Mouse (Mus musculus): ENCODE measurements around the gene Stard9. TPM values are rescaled to one million over a fixed set of nuclear protein-coding genes. Genes with fewer than 3 reads are reported as not detected.

Gene Stard9
- total and polyA plus RNA-seq, 2 experiments: 1.4 to 3.3 TPM

DNA sequence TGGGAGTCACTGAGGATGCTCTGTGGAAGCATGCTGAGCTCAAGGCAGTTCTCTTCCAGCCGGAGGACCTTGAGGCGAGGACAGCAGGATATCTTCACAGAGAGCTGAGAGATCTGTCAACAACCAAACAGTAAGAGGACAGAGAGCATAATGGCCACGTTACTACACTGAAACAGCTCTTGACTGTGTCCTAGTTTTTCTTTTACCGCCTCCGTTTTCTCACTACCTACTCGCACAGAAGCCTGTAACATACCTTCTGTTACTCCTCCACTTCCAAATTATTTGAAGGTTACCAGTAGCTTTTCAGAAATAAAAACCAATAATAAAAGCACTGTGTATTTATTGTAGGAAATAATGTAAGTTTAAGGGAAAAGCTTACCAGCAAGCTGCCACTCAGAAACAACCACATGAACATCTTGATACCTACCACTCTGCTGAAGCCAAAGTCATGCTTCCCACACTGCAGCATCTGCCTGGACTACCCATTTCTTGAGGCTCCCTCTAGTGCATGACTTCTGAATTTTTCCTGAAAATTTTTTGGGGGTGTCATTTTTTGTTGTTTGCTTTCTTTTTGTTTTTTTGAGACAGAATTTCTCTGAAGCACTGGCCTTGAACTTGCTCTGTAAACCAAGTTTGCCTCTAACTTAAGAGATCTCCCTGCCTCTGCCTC, 22.8 kb upstream of the Stard9 start:
- H3K27ac ChIP-seq (replicated peaks; ENCODE audit: insufficient read depth, low read depth, low read length): no peak overlapping the region
- no peak overlapping the region for H3K4me3 ChIP-seq (ENCODE audit: insufficient read depth, low read depth, low read length)
- no peak overlapping the region for H3K9ac ChIP-seq (ENCODE audit: low read depth, low read length)
- H3K27me3 ChIP-seq (ENCODE audit: control insufficient read depth, insufficient read depth, low read length): no peaks in the 10 kb centered on the region
- peaks cover 3% of the 10 kb centered on the region for H3K4me1 ChIP-seq (ENCODE audit: control insufficient read depth, insufficient read depth, low read length)
- no peaks in the 10 kb centered on the region for H3K79me2 ChIP-seq (ENCODE audit: control insufficient read depth, insufficient read depth, low read length)
- no peak for TF ChIP-seq CTCF (IDR thresholded peaks at IDR 0.05; ENCODE audit: low read depth, low read length)
- no peak for TF ChIP-seq POLR2A (IDR thresholded peaks at IDR 0.05; ENCODE audit: extremely low read depth, insufficient read depth, low read length)
- peaks cover 14% of the 10 kb centered on the region for H3K36me3 ChIP-seq (ENCODE audit: control insufficient read depth, insufficient read depth, low read length)
- WGBS: 88% methylated on average over 6 of the region's 6 CpGs
- DNase-seq (ENCODE audit: extremely low read depth, low read depth, low spot score): no peak

DNA sequence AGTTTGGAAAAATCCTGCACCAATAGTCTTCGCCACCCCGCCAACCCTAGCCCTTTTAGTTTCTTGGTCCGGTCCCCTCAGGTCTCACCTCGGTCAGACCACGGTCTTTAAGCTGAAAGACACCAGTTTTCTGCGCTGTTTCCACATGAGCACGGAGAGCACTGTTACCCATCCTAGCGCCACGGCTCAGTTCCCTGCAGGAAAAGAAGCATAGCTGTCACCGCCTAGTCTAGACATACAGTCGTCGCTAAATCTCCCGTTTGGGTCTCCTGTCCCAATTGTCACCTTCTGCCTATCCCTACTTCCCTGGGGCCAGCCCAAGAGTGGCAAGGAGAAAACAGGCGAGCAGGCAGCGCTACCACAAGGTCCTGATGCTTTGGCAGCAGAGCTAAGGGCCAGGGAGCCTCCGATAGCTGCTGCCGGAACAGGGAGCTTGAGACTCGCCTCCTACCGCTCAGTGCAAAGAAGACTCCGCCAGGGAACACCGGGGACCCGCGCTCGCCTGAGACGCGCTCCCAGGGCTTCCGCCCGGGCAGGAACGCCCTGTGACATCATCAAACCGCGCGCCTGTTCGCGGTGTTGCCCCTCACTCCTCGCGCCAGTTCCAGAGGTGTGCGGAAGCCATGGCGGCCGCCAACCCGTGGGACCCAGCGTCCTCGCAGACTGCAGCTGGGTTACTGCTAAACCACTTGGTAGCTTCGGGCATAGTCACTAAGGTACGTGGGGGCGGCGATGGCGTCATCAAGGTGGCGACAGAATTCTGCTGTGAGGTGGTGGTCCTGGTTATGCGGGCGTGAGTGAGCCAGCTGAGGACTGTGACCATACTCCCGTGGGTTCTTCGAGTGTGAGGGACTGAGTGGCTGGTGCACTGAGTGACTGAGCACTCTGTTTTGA, 19.8 kb upstream of the Stard9 start, which contains the start of the genes Haus2 and Lrrc57:
Gene Haus2 (plus strand): TSS at position 554 of the 894 bp plus-strand sequence.
Gene Lrrc57 (minus strand): TSS at position 691 of the 894 bp plus-strand sequence.
- Histone ChIP-seq H3K27me3 (ENCODE audit: control insufficient read depth, insufficient read depth, low read length) (no peaks in the 10 kb centered on the region), H3K4me1 (ENCODE audit: control insufficient read depth, insufficient read depth, low read length) (peaks cover 3% of the 10 kb centered on the region), H3K9ac (ENCODE audit: low read depth, low read length) (peak within 1 kb of the TSS; percentile 95), H3K27ac (replicated peaks; ENCODE audit: insufficient read depth, low read depth, low read length) (peak within 1 kb of the TSS; percentile 68), H3K4me3 (ENCODE audit: insufficient read depth, low read depth, low read length) (peak within 1 kb of the TSS; percentile 93), H3K36me3 (ENCODE audit: control insufficient read depth, insufficient read depth, low read length) (peaks cover 11% of the 10 kb centered on the region; the same call in 1 of the 2 replicates), H3K79me2 (ENCODE audit: control insufficient read depth, insufficient read depth, low read length) (no peaks in the 10 kb centered on the region)
- under 1% methylated on average over 52 of the region's 52 CpGs for WGBS
- peak; percentile 76 for TF ChIP-seq POLR2A (IDR thresholded peaks at IDR 0.05; ENCODE audit: extremely low read depth, insufficient read depth, low read length)
- 0 out of 2 replicates have a peak, but pooled peaks have one; percentile 5 for TF ChIP-seq CTCF (IDR thresholded peaks at IDR 0.05; ENCODE audit: low read depth, low read length)
- DNase-seq (ENCODE audit: extremely low read depth, low read depth, low spot score): peak; percentile 69

DNA sequence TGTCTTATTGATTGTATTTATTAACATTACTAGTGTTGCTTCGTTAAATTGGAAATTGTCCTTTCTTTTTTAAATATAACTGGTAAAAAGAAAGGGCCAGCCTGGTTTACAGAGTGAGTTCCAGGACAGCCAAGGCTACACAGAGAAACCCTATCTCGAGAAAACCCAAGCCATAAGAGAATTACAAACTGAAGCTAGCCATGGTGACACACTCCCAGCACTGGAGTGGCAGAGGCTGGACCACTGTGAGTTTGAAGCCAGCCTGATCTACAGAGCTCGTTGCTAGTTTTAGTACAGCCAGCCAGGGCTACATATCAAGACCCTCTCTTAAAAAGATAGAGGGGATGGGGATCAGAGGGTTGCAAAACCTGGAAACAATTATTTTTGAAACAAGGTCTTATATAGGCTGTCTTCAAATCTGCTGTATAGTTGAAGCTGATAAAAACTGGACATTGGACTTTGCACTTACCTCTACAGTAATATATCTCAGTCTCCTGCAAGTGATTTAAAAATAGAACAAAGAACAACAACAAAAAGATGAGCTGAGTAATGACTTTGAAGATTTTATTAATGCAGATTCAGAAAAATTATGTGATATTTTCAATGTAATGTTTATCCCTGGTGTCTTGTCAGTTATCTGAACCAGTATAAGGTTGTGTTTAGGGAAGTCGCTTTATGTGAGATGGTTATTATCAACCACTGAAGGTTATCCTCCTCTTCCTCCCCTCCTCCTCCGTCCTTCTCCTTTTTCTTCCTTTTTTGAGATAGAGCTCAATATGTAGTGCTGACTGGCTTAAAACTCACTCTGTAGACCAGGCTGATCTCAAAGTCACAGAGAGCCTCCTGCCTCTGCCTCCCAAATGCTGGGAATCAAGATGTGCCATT, 12.4 kb upstream of the Stard9 start:
- Histone ChIP-seq H3K27me3 (ENCODE audit: control insufficient read depth, insufficient read depth, low read length) (no peaks in the 10 kb centered on the region), H3K79me2 (ENCODE audit: control insufficient read depth, insufficient read depth, low read length) (no peaks in the 10 kb centered on the region), H3K27ac (replicated peaks; ENCODE audit: insufficient read depth, low read depth, low read length) (no peak overlapping the region), H3K36me3 (ENCODE audit: control insufficient read depth, insufficient read depth, low read length) (peaks cover 33% of the 10 kb centered on the region), H3K4me3 (ENCODE audit: insufficient read depth, low read depth, low read length) (no peak overlapping the region), H3K9ac (ENCODE audit: low read depth, low read length) (no peak overlapping the region), H3K4me1 (ENCODE audit: control insufficient read depth, insufficient read depth, low read length) (no peaks in the 10 kb centered on the region)
- TF ChIP-seq POLR2A (IDR thresholded peaks at IDR 0.05; ENCODE audit: extremely low read depth, insufficient read depth, low read length) (no peak), CTCF (IDR thresholded peaks at IDR 0.05; ENCODE audit: low read depth, low read length) (no peak)
- DNase-seq (ENCODE audit: extremely low read depth, low read depth, low spot score): peak; percentile 15
- WGBS: 88% methylated on average over 5 of the region's 5 CpGs

DNA sequence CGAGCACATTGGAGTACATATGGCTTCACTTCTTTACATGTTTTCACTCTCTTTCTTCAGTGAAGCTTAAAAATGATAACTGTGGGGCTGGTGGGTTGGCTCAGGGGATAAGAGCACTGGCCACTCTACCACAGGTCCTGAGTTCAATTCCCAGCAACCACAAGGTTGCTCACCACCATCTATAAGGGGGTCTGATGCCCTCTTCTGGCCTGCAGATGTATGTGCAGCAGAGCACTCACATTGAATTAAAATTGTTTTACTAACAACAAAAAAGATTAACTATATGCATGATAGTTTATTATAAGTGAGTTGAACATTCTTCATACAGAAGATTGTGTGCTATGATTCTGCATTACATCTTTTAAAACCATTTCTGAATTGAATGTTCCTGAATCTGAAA, 9.4 kb upstream of the Stard9 start:
- no peak overlapping the region for H3K4me3 ChIP-seq (ENCODE audit: insufficient read depth, low read depth, low read length)
- 100% methylated on average over 1 of the region's 1 CpGs for WGBS

DNA sequence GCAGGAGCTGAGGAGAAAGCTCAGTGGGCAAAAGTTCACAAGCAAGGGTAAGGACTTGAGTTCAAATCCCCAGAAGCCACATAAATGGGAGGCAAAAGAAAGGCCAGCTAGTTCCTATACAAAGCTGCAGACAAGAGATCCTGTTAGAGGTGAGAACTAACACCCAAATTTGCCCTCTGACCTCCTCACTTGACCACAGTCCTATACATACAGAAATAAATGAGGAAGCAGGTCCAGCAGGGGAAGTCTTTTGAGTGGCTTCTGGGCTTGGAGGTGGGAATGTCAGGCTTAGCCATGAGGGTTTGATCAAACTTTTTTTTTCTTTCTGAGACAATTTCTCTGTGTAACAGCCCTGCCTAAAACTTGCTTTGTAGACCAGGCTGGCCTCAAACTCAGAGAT, 6.0 kb upstream of the Stard9 start:
- Histone ChIP-seq H3K27ac (replicated peaks; ENCODE audit: insufficient read depth, low read depth, low read length) (no peak overlapping the region), H3K4me3 (ENCODE audit: insufficient read depth, low read depth, low read length) (no peak overlapping the region), H3K36me3 (ENCODE audit: control insufficient read depth, insufficient read depth, low read length) (peaks cover 12% of the 10 kb centered on the region; the same call in 1 of the 2 replicates), H3K27me3 (ENCODE audit: control insufficient read depth, insufficient read depth, low read length) (no peaks in the 10 kb centered on the region), H3K9ac (ENCODE audit: low read depth, low read length) (no peak overlapping the region), H3K4me1 (ENCODE audit: control insufficient read depth, insufficient read depth, low read length) (no peaks in the 10 kb centered on the region), H3K79me2 (ENCODE audit: control insufficient read depth, insufficient read depth, low read length) (no peaks in the 10 kb centered on the region)
- TF ChIP-seq POLR2A (IDR thresholded peaks at IDR 0.05; ENCODE audit: extremely low read depth, insufficient read depth, low read length): no peak
- no peak for TF ChIP-seq CTCF (IDR thresholded peaks at IDR 0.05; ENCODE audit: low read depth, low read length)
- DNase-seq (ENCODE audit: extremely low read depth, low read depth, low spot score): no peak

More for the DNA sequence above, 9.4 kb upstream of the Stard9 start:
- H3K9ac ChIP-seq (ENCODE audit: low read depth, low read length): no peak overlapping the region
- TF ChIP-seq CTCF (IDR thresholded peaks at IDR 0.05; ENCODE audit: low read depth, low read length) (no peak; the same call in 1 of the 2 replicates), POLR2A (IDR thresholded peaks at IDR 0.05; ENCODE audit: extremely low read depth, insufficient read depth, low read length) (no peak)
- H3K27ac ChIP-seq (replicated peaks; ENCODE audit: insufficient read depth, low read depth, low read length): no peak overlapping the region
- DNase-seq (ENCODE audit: extremely low read depth, low read depth, low spot score): no peak
- H3K4me1 ChIP-seq (ENCODE audit: control insufficient read depth, insufficient read depth, low read length): no peaks in the 10 kb centered on the region
- H3K36me3 ChIP-seq (ENCODE audit: control insufficient read depth, insufficient read depth, low read length): peaks cover 24% of the 10 kb centered on the region
- no peaks in the 10 kb centered on the region for H3K79me2 ChIP-seq (ENCODE audit: control insufficient read depth, insufficient read depth, low read length)
- no peaks in the 10 kb centered on the region for H3K27me3 ChIP-seq (ENCODE audit: control insufficient read depth, insufficient read depth, low read length)

Data from liver, adult 2 months (tissue).